Mouse (Mus musculus) limb, embryonic 15.5 days (tissue): ENCODE results near the gene Tufm. TPM values are rescaled to one million over a fixed set of nuclear protein-coding genes. Genes with fewer than 3 reads are reported as not detected.

Experiments
- ATAC-seq: fragments of 200-750 bp; cut with Nextera tagmentation; 2 replicates; pipeline ENCODE4 v1.8.0; 2017; ENCODE audit warnings: low read depth, moderate TSS enrichment; ENCODE audit not compliant: insufficient number of reproducible peaks, low FRiP score, low TSS enrichment
- H3K27ac ChIP-seq: fragments of 300-500 bp; sonication (generic); 2 replicates; pipeline ENCODE4 v1.5.1; 2015; ENCODE audit warnings: moderate library complexity, mild to moderate bottlenecking, inconsistent platforms
- H3K27me3 ChIP-seq: fragments of 300-500 bp; sonication (generic); 2 replicates; pipeline ENCODE4 v1.6.1; 2015; ENCODE audit warnings: inconsistent platforms
- H3K36me3 ChIP-seq: fragments of 300-500 bp; sonication (generic); 2 replicates; pipeline ENCODE4 v1.6.1; 2015; ENCODE audit warnings: inconsistent platforms
- H3K4me1 ChIP-seq: fragments of 300-500 bp; sonication (generic); 2 replicates; pipeline ENCODE4 v1.6.1; 2015; ENCODE audit warnings: inconsistent platforms
- H3K4me2 ChIP-seq: fragments of 300-500 bp; sonication (generic); 2 replicates; pipeline ENCODE4 v1.6.1; 2015; ENCODE audit warnings: mild to moderate bottlenecking, inconsistent platforms
- H3K4me3 ChIP-seq: fragments of 300-500 bp; sonication (generic); 2 replicates; pipeline ENCODE4 v1.5.1; 2015; ENCODE audit warnings: mild to moderate bottlenecking, inconsistent platforms
- H3K9ac ChIP-seq: fragments of 300-500 bp; sonication (generic); 2 replicates; pipeline ENCODE4 v1.6.1; 2015; ENCODE audit warnings: inconsistent platforms
- H3K9me3 ChIP-seq: fragments of 300-500 bp; sonication (generic); 2 replicates; pipeline ENCODE4 v1.6.1; 2016; ENCODE audit warnings: inconsistent platforms
- WGBS: fragments of 180-500 bp; shearing (Covaris S2); methylation state at CpG from one replicate; pipeline ENCODE4 v1.1.7; 2015; 5-methylcytosine and 5-hydroxymethylcytosine counted together
- polyA plus RNA-seq: library from polyadenylated mRNA; unstranded; fragments of >200 nt; fragmentation: Nextera tagmentation; extraction: Ambion mirVana; gene quantifications from 2 replicates; pipeline ENCODE4 v1.2.1, GENCODE M21; 2015

The Tufm gene
- polyA plus RNA-seq: 120 and 130 TPM in 2 replicates

DNA sequence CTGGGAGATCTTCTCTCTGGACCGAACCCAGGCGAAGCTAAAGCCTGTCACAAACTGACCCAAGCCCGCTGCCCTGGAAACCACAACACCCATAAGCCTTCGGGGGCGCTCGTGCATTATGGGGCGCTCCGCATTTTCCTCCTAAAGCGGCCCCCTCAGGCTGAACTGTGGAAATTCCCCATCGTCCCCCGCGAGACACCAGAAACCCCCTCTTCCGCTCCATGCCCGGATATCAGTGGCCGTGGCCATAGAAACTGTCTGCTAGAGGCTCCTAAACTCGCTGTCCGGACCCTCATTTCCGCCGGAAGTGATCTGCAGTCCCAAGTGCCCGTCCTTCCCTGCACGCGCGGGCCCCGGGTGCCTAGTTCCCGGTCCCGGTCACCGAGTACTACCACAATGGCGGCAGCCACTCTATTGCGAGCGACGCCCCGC lies at the start of gene Tufm:
TSS of gene Tufm (plus strand) at position 310 of the 432 bp plus-strand sequence.
- H3K9me3 ChIP-seq: no peaks in the 10 kb centered on the region
- under 1% methylated on average over 32 of the region's 32 CpGs for WGBS
- peak within 1 kb of the TSS; percentile 68 for H3K4me3 ChIP-seq
- peaks cover 18% of the 10 kb centered on the region for H3K4me1 ChIP-seq
- H3K4me2 ChIP-seq: peak within 1 kb of the TSS; percentile 76
- peak within 1 kb of the TSS; percentile 85 for H3K27ac ChIP-seq
- H3K27me3 ChIP-seq: no peaks in the 10 kb centered on the region
- H3K9ac ChIP-seq: peak within 1 kb of the TSS; percentile 75
- peak; percentile 91 for ATAC-seq
- peaks cover 29% of the 10 kb centered on the region for H3K36me3 ChIP-seq

DNA sequence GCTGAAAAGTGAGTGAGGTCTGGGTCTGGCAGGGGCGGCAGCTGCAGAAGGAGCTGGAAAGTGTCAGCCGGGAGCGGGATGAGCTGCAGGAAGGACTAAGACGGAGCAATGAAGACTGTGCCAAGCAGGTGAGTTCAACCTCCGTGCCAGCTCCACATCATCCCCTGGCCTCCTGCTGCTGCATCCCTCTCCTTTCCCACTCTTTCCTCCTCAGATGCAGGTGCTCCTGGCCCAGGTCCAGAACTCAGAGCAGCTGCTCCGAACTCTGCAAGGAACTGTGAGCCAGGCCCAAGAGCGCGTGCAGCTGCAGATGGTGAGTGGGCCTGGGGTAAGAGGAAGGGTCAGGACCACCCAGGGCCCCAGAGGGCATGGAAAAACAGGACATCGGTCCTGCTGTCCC lies 47.0 kb upstream of the Tufm start:
- H3K4me2 ChIP-seq: no peak overlapping the region
- WGBS: 64% methylated on average over 9 of the region's 9 CpGs
- H3K36me3 ChIP-seq: peaks cover 60% of the 10 kb centered on the region
- H3K4me3 ChIP-seq: no peak overlapping the region
- no peaks in the 10 kb centered on the region for H3K27me3 ChIP-seq
- no peak overlapping the region for H3K27ac ChIP-seq
- H3K9me3 ChIP-seq: no peaks in the 10 kb centered on the region
- no peak for ATAC-seq
- no peak overlapping the region for H3K9ac ChIP-seq
- H3K4me1 ChIP-seq: no peaks in the 10 kb centered on the region

DNA sequence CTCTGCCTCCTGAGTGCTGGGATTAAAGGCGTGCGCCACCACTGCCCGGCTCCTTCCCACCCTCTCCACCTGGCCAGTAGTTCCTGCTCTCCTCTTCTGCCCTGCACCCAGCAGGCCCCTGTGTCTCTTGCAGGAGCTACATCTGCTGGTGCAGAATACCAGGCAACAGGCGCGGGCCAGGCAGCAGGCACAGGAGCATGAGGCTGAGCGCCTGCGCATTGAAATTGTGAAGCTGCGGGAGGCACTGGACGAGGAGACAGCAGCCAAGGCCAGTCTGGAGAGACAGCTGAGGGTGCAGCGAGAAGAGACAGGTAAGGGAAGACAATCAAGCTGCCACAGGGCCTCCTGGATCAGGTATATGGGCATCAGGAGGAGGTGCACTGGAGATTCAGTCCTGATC lies 43.2 kb upstream of the Tufm start:
- ATAC-seq: no peak
- Histone ChIP-seq H3K36me3 (peaks cover 80% of the 10 kb centered on the region), H3K27me3 (no peaks in the 10 kb centered on the region), H3K4me3 (no peak overlapping the region), H3K9ac (no peak overlapping the region), H3K27ac (no peak overlapping the region), H3K4me2 (no peak overlapping the region), H3K4me1 (no peaks in the 10 kb centered on the region), H3K9me3 (no peaks in the 10 kb centered on the region)
- WGBS: 92% methylated on average over 10 of the region's 10 CpGs

DNA sequence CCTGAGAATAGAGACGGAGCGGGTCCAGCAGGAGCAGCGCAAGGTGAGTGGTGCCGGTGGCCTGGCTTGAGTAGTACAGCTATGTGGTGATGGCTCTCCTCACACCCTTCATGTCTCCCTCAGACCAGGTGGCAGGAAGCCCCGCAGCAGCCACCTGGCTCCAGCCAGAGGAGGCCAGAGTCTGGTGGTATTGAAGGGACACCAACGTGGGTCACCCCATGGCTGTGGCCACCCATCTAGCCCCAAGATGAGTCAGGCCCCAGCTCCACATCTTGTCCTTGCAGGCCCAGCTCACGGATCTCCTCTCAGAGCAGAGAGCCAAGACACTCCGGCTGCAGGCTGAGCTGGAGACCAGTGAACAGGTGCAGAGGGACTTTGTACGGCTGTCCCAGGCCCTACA lies 42.6 kb upstream of the Tufm start:
- H3K4me2 ChIP-seq: no peak overlapping the region
- no peaks in the 10 kb centered on the region for H3K9me3 ChIP-seq
- no peaks in the 10 kb centered on the region for H3K27me3 ChIP-seq
- H3K36me3 ChIP-seq: peaks cover 80% of the 10 kb centered on the region
- no peaks in the 10 kb centered on the region for H3K4me1 ChIP-seq
- 91% methylated on average over 9 of the region's 9 CpGs for WGBS
- ATAC-seq: no peak
- H3K27ac ChIP-seq: no peak overlapping the region
- no peak overlapping the region for H3K9ac ChIP-seq
- H3K4me3 ChIP-seq: no peak overlapping the region

DNA sequence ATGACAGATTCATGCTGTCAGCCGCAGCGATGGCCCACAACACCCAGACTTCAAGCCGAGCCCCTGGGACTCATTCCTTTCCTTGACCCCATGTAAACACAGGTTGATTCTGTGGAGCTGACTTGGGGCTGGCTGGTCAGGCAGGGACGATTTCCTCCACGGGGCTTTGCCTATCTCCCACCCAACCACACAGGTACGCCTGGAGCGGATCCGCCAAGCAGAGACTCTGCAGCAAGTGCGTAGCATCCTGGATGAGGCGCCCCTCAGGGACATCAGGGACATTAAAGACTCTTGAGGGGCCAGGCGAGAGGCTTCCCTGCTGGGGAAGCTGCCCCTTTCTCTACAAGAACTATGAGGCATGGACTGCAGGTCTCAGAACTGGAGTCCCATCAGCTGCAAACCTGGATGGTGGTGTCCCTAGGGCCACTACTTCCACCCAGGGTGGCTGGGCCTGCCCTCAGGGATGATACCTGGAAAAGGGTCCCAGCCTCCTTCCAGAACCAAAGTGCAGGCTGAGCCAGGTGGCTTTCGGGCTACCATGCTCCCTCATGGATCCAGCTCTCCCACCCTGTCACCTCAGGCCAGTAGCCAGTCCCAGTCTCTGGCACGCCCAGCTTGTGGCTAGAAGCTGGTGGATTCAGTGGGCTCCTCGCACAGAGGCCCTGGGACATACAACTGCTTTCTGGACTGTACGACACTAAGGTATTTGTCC lies 41.9 kb upstream of the Tufm start:
- no peak overlapping the region for H3K27ac ChIP-seq
- H3K4me3 ChIP-seq: no peak overlapping the region
- H3K36me3 ChIP-seq: peaks cover 75% of the 10 kb centered on the region
- no peak overlapping the region for H3K9ac ChIP-seq
- 95% methylated on average over 15 of the region's 15 CpGs for WGBS
- no peak overlapping the region for H3K4me2 ChIP-seq
- H3K27me3 ChIP-seq: no peaks in the 10 kb centered on the region
- no peak for ATAC-seq
- no peaks in the 10 kb centered on the region for H3K9me3 ChIP-seq
- no peaks in the 10 kb centered on the region for H3K4me1 ChIP-seq

DNA sequence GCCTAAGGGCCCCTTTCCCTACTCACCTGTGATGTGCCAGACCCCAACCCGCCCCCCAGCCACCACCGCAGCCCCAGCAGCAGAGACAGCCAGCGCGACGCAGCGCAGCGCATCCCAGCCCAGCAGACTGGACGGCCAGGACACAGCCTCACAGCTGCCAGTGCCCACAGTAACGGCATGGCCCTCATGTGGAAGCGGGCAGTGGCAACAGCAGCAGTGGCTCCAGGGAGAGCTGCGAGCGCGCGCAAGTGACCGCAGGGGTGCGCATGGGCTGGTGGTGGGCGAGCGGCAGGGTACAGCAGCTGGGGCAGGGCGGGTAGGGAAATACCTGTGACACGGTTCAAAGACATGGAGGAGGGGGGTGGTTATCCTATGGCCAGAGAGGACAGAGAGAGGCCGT lies 40.9 kb upstream of the Tufm start:
- no peak overlapping the region for H3K4me2 ChIP-seq
- ATAC-seq: no peak
- no peaks in the 10 kb centered on the region for H3K9me3 ChIP-seq
- H3K27ac ChIP-seq: no peak overlapping the region
- H3K4me3 ChIP-seq: no peak overlapping the region
- 91% methylated on average over 21 of the region's 21 CpGs for WGBS
- no peak overlapping the region for H3K9ac ChIP-seq
- peaks cover 69% of the 10 kb centered on the region for H3K36me3 ChIP-seq
- H3K4me1 ChIP-seq: no peaks in the 10 kb centered on the region
- H3K27me3 ChIP-seq: no peaks in the 10 kb centered on the region

DNA sequence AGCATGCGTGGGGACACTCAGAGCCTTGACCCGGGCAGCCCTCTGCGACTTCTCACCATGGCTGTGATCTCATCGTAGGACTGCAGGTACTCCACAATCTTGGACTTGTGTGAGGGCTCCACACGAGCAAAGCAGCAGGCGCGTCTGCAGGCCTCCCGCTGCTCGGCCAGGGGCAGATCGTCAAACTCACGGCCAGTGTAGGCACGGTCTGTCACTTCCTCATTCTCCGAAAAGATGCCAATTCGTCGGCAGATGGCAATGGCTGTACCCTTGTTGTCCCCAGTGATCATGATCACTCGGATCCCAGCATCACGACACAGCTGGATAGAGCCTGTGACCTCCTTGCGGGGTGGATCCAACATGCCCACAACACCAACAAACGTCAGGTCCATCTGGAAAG lies 38.7 kb upstream of the Tufm start:
- Histone ChIP-seq H3K4me2 (no peak overlapping the region), H3K4me1 (no peaks in the 10 kb centered on the region), H3K27me3 (no peaks in the 10 kb centered on the region), H3K9me3 (no peaks in the 10 kb centered on the region), H3K9ac (no peak overlapping the region), H3K36me3 (peaks cover 51% of the 10 kb centered on the region), H3K4me3 (no peak overlapping the region), H3K27ac (no peak overlapping the region)
- 86% methylated on average over 19 of the region's 19 CpGs for WGBS
- no peak for ATAC-seq

DNA sequence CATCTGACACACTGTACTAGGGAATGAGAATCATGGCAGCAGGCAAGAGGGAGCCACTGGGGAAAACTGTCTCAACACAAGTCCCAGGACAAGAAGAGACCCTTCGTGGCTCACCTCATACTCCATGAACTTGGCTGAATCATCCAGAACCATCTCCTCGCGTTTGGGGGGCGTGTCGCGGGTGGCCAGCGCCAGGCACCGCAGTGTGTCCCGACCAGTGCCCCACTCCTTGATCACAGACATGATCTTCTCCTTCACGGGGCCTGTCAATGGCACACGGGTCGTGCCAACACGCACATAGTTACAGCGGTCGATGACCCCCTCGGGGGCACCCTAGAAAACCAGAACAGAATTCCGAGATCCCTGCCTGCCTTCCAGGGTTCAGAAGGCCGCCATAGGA lies 37.2 kb upstream of the Tufm start:
- ATAC-seq: no peak
- WGBS: 92% methylated on average over 18 of the region's 18 CpGs
- no peak overlapping the region for H3K4me2 ChIP-seq

DNA sequence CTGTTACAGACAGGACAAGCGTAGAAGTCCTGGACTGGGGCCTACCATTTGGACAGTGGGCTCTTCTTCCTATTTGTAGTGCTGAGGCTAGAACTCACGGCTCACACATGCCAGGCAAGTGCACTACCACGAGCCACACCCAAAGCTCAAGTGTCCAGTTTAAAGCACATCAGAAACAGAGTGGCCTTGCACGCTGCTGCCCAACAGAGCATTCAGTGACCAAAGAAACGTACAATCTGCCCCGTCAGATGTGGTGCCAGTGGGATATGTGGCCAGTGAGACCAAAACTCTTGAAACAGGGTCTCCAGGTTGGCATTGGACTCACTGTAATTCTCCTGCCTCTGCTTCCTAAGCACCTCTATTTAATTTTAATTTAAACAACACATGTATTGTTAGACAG lies 36.5 kb upstream of the Tufm start:
- Histone ChIP-seq H3K4me3 (no peak overlapping the region), H3K9me3 (no peaks in the 10 kb centered on the region), H3K4me2 (no peak overlapping the region), H3K27me3 (no peaks in the 10 kb centered on the region), H3K27ac (no peak overlapping the region), H3K4me1 (no peaks in the 10 kb centered on the region), H3K9ac (no peak overlapping the region), H3K36me3 (peaks cover 33% of the 10 kb centered on the region)
- 88% methylated on average over 6 of the region's 6 CpGs for WGBS
- no peak for ATAC-seq

More for the DNA sequence above, 37.2 kb upstream of the Tufm start:
- peaks cover 40% of the 10 kb centered on the region for H3K36me3 ChIP-seq
- no peaks in the 10 kb centered on the region for H3K27me3 ChIP-seq
- no peak overlapping the region for H3K27ac ChIP-seq
- H3K4me1 ChIP-seq: no peaks in the 10 kb centered on the region
- H3K4me3 ChIP-seq: no peak overlapping the region
- no peak overlapping the region for H3K9ac ChIP-seq
- no peaks in the 10 kb centered on the region for H3K9me3 ChIP-seq

DNA sequence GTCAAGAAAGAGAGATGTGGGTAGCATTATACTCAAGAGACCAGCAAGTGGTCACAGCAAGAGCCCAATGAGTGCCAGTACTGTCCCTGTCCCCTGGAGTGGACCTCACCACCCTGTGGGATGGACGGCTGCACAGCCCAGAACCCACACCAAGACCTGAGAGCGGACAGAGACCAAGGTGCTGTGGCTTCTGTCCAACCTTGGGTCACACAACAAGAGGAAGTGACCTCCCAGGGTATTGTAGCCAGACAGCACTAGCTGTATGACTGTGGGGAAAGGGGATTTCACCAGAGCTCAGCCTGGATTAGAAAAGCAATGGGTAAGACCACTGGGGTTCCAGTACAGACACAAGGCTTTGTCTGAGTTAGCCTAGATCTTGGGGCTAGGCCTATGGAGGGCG lies 34.9 kb upstream of the Tufm start:
- Histone ChIP-seq H3K4me2 (no peak overlapping the region), H3K9ac (no peak overlapping the region), H3K4me1 (no peaks in the 10 kb centered on the region), H3K36me3 (peaks cover 17% of the 10 kb centered on the region), H3K27ac (no peak overlapping the region), H3K9me3 (no peaks in the 10 kb centered on the region), H3K4me3 (no peak overlapping the region), H3K27me3 (no peaks in the 10 kb centered on the region)
- 89% methylated on average over 3 of the region's 3 CpGs for WGBS
- no peak for ATAC-seq

DNA sequence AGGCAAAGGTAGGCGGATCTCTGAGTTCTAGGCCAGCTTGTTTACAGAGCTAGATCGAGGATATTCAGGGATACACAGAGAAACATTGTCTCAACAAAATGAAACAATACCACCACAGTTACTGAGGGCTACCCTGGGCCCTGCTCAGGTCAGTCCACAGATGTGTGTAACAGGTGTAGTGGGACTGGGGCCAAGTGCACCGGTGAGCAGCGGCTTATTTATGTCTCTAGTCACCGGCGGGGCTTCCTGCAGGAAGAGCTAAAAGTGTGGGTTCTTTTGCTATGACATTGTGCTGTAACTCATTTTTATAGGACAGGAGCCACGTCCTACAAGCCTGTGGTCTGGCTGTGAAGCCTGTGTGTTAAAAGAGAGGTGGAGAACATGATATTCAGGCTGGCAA lies 33.3 kb upstream of the Tufm start:
- Histone ChIP-seq H3K36me3 (0 out of 2 replicates have a peak, but pooled peaks cover 3% of the 10 kb centered on the region), H3K9ac (no peak overlapping the region), H3K4me2 (no peak overlapping the region), H3K9me3 (no peaks in the 10 kb centered on the region), H3K4me1 (no peaks in the 10 kb centered on the region), H3K4me3 (no peak overlapping the region), H3K27me3 (no peaks in the 10 kb centered on the region), H3K27ac (no peak overlapping the region)
- no peak for ATAC-seq
- 43% methylated on average over 7 of the region's 7 CpGs for WGBS

DNA sequence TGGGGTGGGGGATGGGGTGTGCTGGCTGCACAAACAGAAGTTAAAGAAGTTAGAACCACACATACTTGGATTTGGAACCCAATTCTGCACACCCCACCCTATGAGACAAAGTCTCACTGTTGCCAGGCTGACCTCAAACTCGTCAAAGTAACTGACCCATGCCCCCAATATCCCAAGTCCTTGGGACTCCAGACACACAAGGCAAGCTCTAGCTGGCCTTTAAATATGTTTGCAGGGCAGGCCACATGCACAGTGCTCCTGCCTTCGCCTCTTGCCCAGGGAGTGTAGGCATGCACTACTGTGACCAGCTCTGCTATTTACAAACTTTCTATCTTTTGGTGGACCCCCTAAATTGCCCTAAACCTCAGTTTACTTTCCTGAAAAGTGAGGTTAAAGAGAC lies 31.9 kb upstream of the Tufm start:
- no peak overlapping the region for H3K4me2 ChIP-seq

More for the DNA sequence above, 31.9 kb upstream of the Tufm start:
- Histone ChIP-seq H3K9ac (no peak overlapping the region), H3K9me3 (no peaks in the 10 kb centered on the region), H3K4me1 (no peaks in the 10 kb centered on the region), H3K27ac (no peak overlapping the region), H3K27me3 (no peaks in the 10 kb centered on the region), H3K4me3 (no peak overlapping the region), H3K36me3 (no peaks in the 10 kb centered on the region)
- ATAC-seq: no peak
- 53% methylated on average over 2 of the region's 2 CpGs for WGBS
